Mouse (Mus musculus) midbrain, embryonic 11.5 days (tissue): ENCODE measurements around the gene Hsp90ab1. TPM values are rescaled to one million over a fixed set of nuclear protein-coding genes. Genes with fewer than 3 reads are reported as not detected.

Experiments
- ATAC-seq: fragments of 200-750 bp; cut with Nextera tagmentation; 2 replicates; pipeline ENCODE4 v1.8.0; 2017; ENCODE audit warnings: moderate TSS enrichment, moderate library complexity; ENCODE audit not compliant: low FRiP score
- DNase-seq: peaks from one replicate; pipeline ENCODE4 v3.0.0; 2015; ENCODE audit warnings: low spot score; ENCODE audit errors: missing footprints
- H3K27ac ChIP-seq: fragments of 300-500 bp; sonication (generic); 2 replicates; pipeline ENCODE4 v1.5.1; 2014; ENCODE audit warnings: low read depth, low read length
- H3K27me3 ChIP-seq: fragments of 300-500 bp; sonication (generic); 2 replicates; pipeline ENCODE4 v1.6.1; 2014; ENCODE audit warnings: mild to moderate bottlenecking, low read length, moderate library complexity, mixed read lengths; ENCODE audit not compliant: control insufficient read depth, insufficient read depth
- H3K36me3 ChIP-seq: fragments of 300-500 bp; sonication (generic); 2 replicates; pipeline ENCODE4 v1.6.1; 2014; ENCODE audit warnings: mild to moderate bottlenecking, low read length, moderate library complexity, mixed read lengths; ENCODE audit not compliant: control insufficient read depth, insufficient read depth
- H3K4me1 ChIP-seq: fragments of 300-500 bp; sonication (generic); 2 replicates; pipeline ENCODE4 v1.6.1; 2014; ENCODE audit warnings: low read length; ENCODE audit not compliant: control insufficient read depth, insufficient read depth
- H3K4me2 ChIP-seq: fragments of 300-500 bp; sonication (generic); 2 replicates; pipeline ENCODE4 v1.6.1; 2014; ENCODE audit warnings: mild to moderate bottlenecking, moderate library complexity
- H3K4me3 ChIP-seq: fragments of 300-500 bp; sonication (generic); 2 replicates; pipeline ENCODE4 v1.5.1; 2014; ENCODE audit warnings: low read depth, low read length
- H3K9ac ChIP-seq: fragments of 300-500 bp; sonication (generic); 2 replicates; pipeline ENCODE4 v1.6.1; 2014; ENCODE audit warnings: low read length
- H3K9me3 ChIP-seq: fragments of 300-500 bp; sonication (generic); 2 replicates; pipeline ENCODE4 v1.6.1; 2016; ENCODE audit warnings: low read length; ENCODE audit not compliant: control insufficient read depth
- WGBS: fragments of 180-500 bp; shearing (Covaris S2); extraction: QIAGEN DNeasy Blood & Tissue Kit; methylation state at CpG from one replicate; pipeline ENCODE4 v1.1.7; 2014; 5-methylcytosine and 5-hydroxymethylcytosine counted together
- polyA plus RNA-seq: library from polyadenylated mRNA; unstranded; fragments of >200 nt; fragmentation: Nextera tagmentation; extraction: Ambion mirVana; gene quantifications from 2 replicates; pipeline ENCODE4 v1.2.1, GENCODE M21; 2014

Gene Hsp90ab1
- polyA plus RNA-seq, 1 experiment from 2014 or later = 1,690 TPM

- ATAC-seq (no peak), DNase-seq (no peak)
- Histone ChIP-seq H3K27me3 (no peaks in the 10 kb centered on the region), H3K9me3 (no peaks in the 10 kb centered on the region), H3K36me3 (no peaks in the 10 kb centered on the region), H3K9ac (no peak overlapping the region), H3K27ac (no peak overlapping the region), H3K4me3 (no peak overlapping the region), H3K4me1 (peaks cover 6% of the 10 kb centered on the region; the same call in 1 of the 2 replicates), H3K4me2 (no peak overlapping the region)
- WGBS = 67% methylated on average over 5 of the region's 5 CpGs
Observed at GRCm38 (mm10) chr17:45578242-45578641, 5.2 kb upstream of the Hsp90ab1 start.

DNA sequence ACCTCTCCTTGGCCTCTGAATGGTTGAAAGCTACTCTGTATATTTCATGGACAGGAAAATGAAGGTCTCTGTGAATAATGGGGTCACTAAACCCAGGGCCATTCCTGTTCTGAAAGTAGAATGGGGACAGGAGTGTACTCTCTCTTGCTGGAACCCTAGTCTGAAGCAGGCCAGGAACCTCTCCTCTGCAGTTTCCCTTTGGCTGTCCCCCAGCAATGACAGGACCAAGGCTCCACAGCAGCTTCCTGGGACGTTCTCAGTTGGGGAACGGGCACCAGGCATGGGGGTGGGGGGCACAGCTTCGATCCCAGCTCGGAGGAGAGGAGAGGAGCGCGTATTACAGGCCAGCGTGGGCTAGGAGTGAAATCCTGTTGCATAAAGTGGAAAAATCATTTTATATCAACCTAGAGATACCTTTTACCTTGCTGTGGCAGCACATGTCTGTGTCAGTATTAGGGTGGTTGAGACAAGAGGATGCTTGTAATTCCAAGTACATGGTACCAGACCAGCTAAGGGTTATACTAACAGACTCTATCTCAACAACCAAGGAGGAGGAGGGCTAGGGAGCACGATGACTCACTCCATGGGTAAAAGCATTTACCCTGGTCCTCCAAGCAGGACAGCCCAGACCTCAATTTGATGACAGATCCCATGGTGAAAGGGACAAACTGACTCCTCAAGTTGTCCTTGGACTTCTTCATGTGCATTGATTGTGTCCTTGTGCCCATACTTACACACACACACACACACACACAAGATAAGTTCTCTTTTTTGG is 2.2 kb upstream of the Hsp90ab1 start:
- Histone ChIP-seq H3K4me1 (peaks cover 13% of the 10 kb centered on the region), H3K27me3 (no peaks in the 10 kb centered on the region), H3K27ac (no peak overlapping the region), H3K9ac (no peak overlapping the region; the same call in 1 of the 2 replicates), H3K9me3 (no peaks in the 10 kb centered on the region), H3K36me3 (peaks cover 13% of the 10 kb centered on the region), H3K4me2 (no peak overlapping the region), H3K4me3 (no peak overlapping the region)
- no peak for DNase-seq
- ATAC-seq = no peak
- WGBS = 89% methylated on average over 8 of the region's 8 CpGs

DNA sequence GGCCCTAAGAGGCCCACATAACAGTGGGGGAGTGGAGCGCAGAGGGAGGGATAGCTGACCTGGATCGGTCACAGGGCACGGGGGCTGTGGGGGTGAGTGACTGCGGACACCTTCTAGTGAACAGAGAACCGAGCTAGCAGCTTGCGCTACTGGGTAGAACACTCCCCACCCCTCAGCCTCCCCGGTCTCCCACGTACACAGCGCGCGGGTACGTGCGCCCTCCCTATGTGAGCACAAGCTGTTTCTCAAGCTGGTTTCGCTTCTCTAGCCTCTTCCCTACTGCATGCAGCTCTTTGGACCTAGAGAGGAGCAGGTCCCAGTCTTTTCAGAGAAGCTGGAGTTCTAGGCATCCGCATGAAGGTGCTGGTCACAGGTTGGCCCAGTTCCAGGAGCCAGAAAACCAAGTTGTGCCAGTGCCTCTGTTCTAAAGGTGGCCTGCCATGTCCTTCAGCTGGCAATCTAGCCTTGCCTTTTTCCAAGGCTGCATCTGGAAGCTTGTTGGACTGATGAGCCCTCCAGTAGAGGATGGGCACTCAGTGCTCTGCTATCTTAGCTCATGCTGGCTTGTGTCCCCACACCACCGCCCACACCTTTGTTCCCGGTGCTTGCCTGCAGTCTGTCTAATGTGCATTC is 1.2 kb upstream of the Hsp90ab1 start:
- Histone ChIP-seq H3K9ac (peak overlapping the region; percentile 99), H3K4me3 (peak overlapping the region; percentile 99), H3K36me3 (peaks cover 23% of the 10 kb centered on the region), H3K4me2 (peak overlapping the region; percentile 78), H3K9me3 (no peaks in the 10 kb centered on the region), H3K27ac (peak overlapping the region; percentile 92), H3K27me3 (no peaks in the 10 kb centered on the region), H3K4me1 (peaks cover 13% of the 10 kb centered on the region)
- WGBS = 2% methylated on average over 17 of the region's 17 CpGs
- ATAC-seq (peak; percentile 39), DNase-seq (peak; percentile 96)

DNA sequence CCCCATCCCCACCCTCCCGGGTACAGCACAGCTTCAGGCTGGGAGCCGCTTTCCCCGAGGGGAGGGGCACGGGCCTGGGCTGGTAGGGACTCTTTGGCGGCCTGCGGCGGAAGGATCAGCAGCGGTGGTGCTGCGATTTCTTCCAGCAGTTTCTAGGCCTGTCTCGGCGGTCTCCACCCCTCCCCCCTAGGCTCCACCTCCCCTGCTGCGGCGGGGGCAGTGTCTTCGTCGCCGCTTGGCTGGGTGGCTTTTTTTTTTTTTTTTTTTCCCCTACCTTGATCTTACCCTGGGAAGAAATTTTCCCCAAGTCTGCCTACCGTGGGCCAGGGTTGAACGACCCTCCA is 681 bp upstream of the Hsp90ab1 start:
- peaks cover 13% of the 10 kb centered on the region for H3K4me1 ChIP-seq

DNA sequence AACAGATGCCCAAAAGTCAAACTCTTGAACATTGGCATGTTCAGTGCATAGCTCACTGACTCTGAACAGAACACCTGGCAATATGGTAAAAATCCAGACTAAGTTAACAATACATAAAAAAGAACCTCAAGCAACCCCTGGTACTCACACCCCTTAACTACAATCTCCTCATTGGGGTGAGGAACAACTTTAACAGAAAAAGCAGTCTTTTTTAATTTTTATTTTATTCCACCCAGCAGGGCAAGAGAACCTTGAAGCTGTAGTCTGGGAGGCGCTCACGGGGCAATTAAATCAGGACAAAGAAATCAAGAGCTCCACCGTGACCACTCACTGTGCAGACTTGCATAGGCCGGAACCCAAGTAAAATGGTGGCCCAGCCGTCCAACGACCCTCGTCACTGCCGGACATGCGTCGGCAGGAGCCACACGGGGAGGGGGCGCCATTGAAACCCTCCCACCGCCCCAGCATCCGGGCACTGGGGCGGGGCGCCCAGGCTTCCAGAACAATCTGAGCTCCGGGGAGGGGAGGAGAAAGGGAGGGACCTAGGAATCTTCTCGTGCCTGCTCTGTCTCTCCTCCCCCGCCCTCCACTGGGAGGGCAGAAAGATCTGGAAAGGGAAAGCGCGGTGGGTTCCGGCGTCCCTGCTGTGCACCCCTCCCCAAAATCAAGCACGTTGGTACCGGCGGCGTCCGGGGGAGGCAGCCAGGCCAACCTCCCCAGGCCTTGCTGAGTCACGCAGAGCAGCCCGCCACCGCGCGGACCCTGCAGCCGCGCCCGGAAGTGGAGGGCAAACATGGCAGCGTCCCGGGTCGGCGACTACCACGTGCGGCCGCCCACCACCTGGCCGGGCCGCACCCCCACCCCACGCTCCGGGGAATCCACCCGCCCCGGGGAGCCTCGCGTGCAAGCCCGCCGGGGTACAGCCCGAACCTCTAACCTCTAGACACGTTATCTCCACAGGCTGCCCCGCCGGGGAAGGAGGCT is 676 bp downstream of the Hsp90ab1 start:
- Histone ChIP-seq H3K9me3 (no peaks in the 10 kb centered on the region), H3K27me3 (no peaks in the 10 kb centered on the region), H3K9ac (peak overlapping the region; percentile 99), H3K36me3 (peaks cover 37% of the 10 kb centered on the region), H3K27ac (peak overlapping the region; percentile 92), H3K4me3 (peak overlapping the region; percentile 99), H3K4me2 (peak overlapping the region; percentile 78), H3K4me1 (peaks cover 16% of the 10 kb centered on the region)
- ATAC-seq (peak; percentile 68), DNase-seq (peak; percentile 98)
- under 1% methylated on average over 50 of the region's 57 CpGs for WGBS

More for the DNA sequence above, 681 bp upstream of the Hsp90ab1 start:
- H3K9me3 ChIP-seq = no peaks in the 10 kb centered on the region
- under 1% methylated on average over 18 of the region's 18 CpGs for WGBS
- H3K9ac ChIP-seq = peak overlapping the region; percentile 99
- peak overlapping the region; percentile 78 for H3K4me2 ChIP-seq
- peaks cover 28% of the 10 kb centered on the region for H3K36me3 ChIP-seq
- no peaks in the 10 kb centered on the region for H3K27me3 ChIP-seq
- DNase-seq (peak; percentile 99), ATAC-seq (peak; percentile 67)
- peak overlapping the region; percentile 99 for H3K4me3 ChIP-seq
- peak overlapping the region; percentile 92 for H3K27ac ChIP-seq

DNA sequence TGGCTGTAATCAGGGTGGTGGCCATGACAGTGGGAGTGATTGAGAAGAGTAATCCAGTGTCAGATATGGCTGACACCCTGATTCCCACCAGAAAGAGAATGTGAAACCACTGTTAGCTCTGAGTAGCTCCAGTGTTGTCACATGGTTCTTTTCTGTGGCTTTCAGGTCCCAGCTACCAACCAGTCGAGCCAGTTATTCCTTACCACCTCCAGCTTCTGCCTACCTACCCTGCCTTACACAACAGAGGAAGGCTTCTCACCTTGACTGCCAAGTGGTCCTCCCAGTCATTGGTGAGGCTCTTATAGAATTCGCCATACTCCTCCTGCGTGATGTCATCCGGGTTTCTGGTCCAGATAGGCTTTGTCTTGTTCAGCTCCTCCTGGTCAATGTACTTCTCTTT is 3.1 kb downstream of the Hsp90ab1 start:
- no peak overlapping the region for H3K4me3 ChIP-seq
- no peak overlapping the region for H3K27ac ChIP-seq
- peaks cover 43% of the 10 kb centered on the region for H3K36me3 ChIP-seq
- no peak overlapping the region for H3K4me2 ChIP-seq
- DNase-seq (no peak), ATAC-seq (no peak)
- H3K27me3 ChIP-seq = no peaks in the 10 kb centered on the region
- H3K4me1 ChIP-seq = peaks cover 24% of the 10 kb centered on the region
- WGBS = 86% methylated on average over 4 of the region's 4 CpGs
- no peak overlapping the region for H3K9ac ChIP-seq
- H3K9me3 ChIP-seq = no peaks in the 10 kb centered on the region

GRCm38 (mm10) chr17:45568990-45569389 is 4.1 kb downstream of the Hsp90ab1 start:
- Histone ChIP-seq H3K4me2 (no peak overlapping the region), H3K9ac (no peak overlapping the region), H3K4me3 (no peak overlapping the region), H3K27me3 (no peaks in the 10 kb centered on the region), H3K9me3 (no peaks in the 10 kb centered on the region), H3K36me3 (peaks cover 43% of the 10 kb centered on the region), H3K27ac (no peak overlapping the region), H3K4me1 (peaks cover 25% of the 10 kb centered on the region)
- no peak for ATAC-seq
- DNase-seq = no peak
- WGBS = 89% methylated on average over 12 of the region's 12 CpGs

DNA sequence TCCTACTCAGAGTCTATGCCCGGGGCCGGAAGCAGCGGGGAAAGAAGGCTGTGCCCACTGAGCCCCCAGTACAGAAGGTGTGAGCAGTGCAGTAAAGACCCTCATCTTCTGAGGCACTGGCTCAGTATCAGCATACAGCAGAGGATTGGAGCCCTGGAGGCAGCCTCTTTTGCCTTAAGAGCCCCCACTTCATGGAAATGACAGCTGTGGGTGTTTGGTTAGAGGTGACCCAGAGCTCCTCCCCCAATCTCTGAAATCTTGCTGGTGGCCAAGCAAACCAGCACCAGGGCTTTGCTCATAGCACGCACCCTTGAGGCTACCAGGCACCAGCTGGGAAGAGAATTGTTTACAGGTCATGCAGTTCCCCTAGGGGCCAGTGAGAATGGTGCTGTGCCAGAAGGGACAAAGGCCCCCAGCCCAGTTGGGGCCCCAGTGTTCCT is 5.9 kb downstream of the Hsp90ab1 start:
- Histone ChIP-seq H3K27me3 (no peaks in the 10 kb centered on the region), H3K36me3 (peaks cover 43% of the 10 kb centered on the region), H3K4me3 (no peak overlapping the region), H3K27ac (no peak overlapping the region), H3K9me3 (no peaks in the 10 kb centered on the region), H3K4me1 (peaks cover 25% of the 10 kb centered on the region), H3K9ac (no peak overlapping the region), H3K4me2 (no peak overlapping the region)
- DNase-seq (no peak), ATAC-seq (no peak)
- WGBS = 26% methylated on average over 4 of the region's 4 CpGs
